Mouse (Mus musculus): ENCODE measurements around the gene Klk4. TPM values are rescaled to one million over a fixed set of nuclear protein-coding genes. Genes with fewer than 3 reads are reported as not detected.
A peak's percentile ranks its signal among the peaks of the same experiment; 100 is the strongest.

Gene Klk4
- polyA plus RNA-seq (2015; fragmentation: Nextera tagmentation; extraction: Ambion mirVana) = 0.18 TPM in 1 of 2 replicates, not detected in the other

- ATAC-seq (ENCODE audit: insufficient read depth, low FRiP score) = no peak
- no peak within 1 kb of the TSS for H3K9ac ChIP-seq (ENCODE audit: low read length)
- WGBS = 6% methylated on average over 3 of the region's 3 CpGs
Observed at GRCm38 (mm10) chr7:43880912-43881311, at the start of gene Klk4. Gene Klk4 (plus strand): TSS chr7:43881160.

GRCm38 (mm10) chr7:43841701-43842100, 39.3 kb upstream of the Klk4 start, which contains the start of gene Klk5:
Gene Klk5 (plus strand): TSS chr7:43841971.
- no peaks in the 10 kb centered on the region for H3K36me3 ChIP-seq (ENCODE audit: control insufficient read depth, insufficient read depth, low read length)
- no peak within 1 kb of the TSS for H3K27ac ChIP-seq (ENCODE audit: low read length)
- WGBS = 45% methylated on average over 3 of the region's 3 CpGs
- no peaks in the 10 kb centered on the region for H3K4me1 ChIP-seq (ENCODE audit: control insufficient read depth, insufficient read depth, low read length)
- ATAC-seq (ENCODE audit: insufficient read depth, low FRiP score) = no peak
- no peaks in the 10 kb centered on the region for H3K9me3 ChIP-seq (replicated peaks; ENCODE audit: control insufficient read depth, low read length)
- no peak within 1 kb of the TSS for H3K4me2 ChIP-seq (ENCODE audit: low read depth, low read length)
- H3K27me3 ChIP-seq (ENCODE audit: control insufficient read depth, insufficient read depth, low read length) = no peaks in the 10 kb centered on the region
- no peak within 1 kb of the TSS for H3K9ac ChIP-seq (ENCODE audit: low read length)
- no peak within 1 kb of the TSS for H3K4me3 ChIP-seq (replicated peaks; ENCODE audit: low read length)

More at GRCm38 (mm10) chr7:43880912-43881311, at the start of gene Klk4:
- no peaks in the 10 kb centered on the region for H3K36me3 ChIP-seq (ENCODE audit: control insufficient read depth, insufficient read depth, low read length)
- peaks cover 4% of the 10 kb centered on the region; the same call in 1 of the 2 replicates for H3K4me1 ChIP-seq (ENCODE audit: control insufficient read depth, insufficient read depth, low read length)
- no peak within 1 kb of the TSS for H3K27ac ChIP-seq (ENCODE audit: low read length)
- no peak within 1 kb of the TSS for H3K4me3 ChIP-seq (replicated peaks; ENCODE audit: low read length)
- H3K4me2 ChIP-seq (ENCODE audit: low read depth, low read length) = no peak within 1 kb of the TSS
- H3K9me3 ChIP-seq (replicated peaks; ENCODE audit: control insufficient read depth, low read length) = no peaks in the 10 kb centered on the region
- H3K27me3 ChIP-seq (ENCODE audit: control insufficient read depth, insufficient read depth, low read length) = peaks cover 4% of the 10 kb centered on the region; the same call in 1 of the 2 replicates

- ATAC-seq (ENCODE audit: insufficient read depth, low FRiP score) = 0 out of 2 replicates have a peak, but pooled peaks have one; percentile 25
- 84% methylated on average over 4 of the region's 4 CpGs for WGBS
Observed at GRCm38 (mm10) chr7:43843801-43844200, 37.2 kb upstream of the Klk4 start.

GRCm38 (mm10) chr7:43851616-43852015, 29.3 kb upstream of the Klk4 start:
- H3K9me3 ChIP-seq (replicated peaks; ENCODE audit: control insufficient read depth, low read length) = no peaks in the 10 kb centered on the region
- H3K27me3 ChIP-seq (ENCODE audit: control insufficient read depth, insufficient read depth, low read length) = no peaks in the 10 kb centered on the region
- no peak overlapping the region for H3K4me2 ChIP-seq (ENCODE audit: low read depth, low read length)
- no peak for ATAC-seq (ENCODE audit: insufficient read depth, low FRiP score)
- no peak overlapping the region for H3K27ac ChIP-seq (ENCODE audit: low read length)
- no peak overlapping the region for H3K4me3 ChIP-seq (replicated peaks; ENCODE audit: low read length)
- H3K4me1 ChIP-seq (ENCODE audit: control insufficient read depth, insufficient read depth, low read length) = peaks cover 3% of the 10 kb centered on the region; the same call in 1 of the 2 replicates
- 89% methylated on average over 6 of the region's 6 CpGs for WGBS
- H3K9ac ChIP-seq (ENCODE audit: low read length) = no peak overlapping the region
- H3K36me3 ChIP-seq (ENCODE audit: control insufficient read depth, insufficient read depth, low read length) = no peaks in the 10 kb centered on the region

More at GRCm38 (mm10) chr7:43843801-43844200, 37.2 kb upstream of the Klk4 start:
- no peak overlapping the region for H3K4me2 ChIP-seq (ENCODE audit: low read depth, low read length)
- H3K9ac ChIP-seq (ENCODE audit: low read length) = no peak overlapping the region
- H3K27ac ChIP-seq (ENCODE audit: low read length) = no peak overlapping the region
- no peaks in the 10 kb centered on the region for H3K4me1 ChIP-seq (ENCODE audit: control insufficient read depth, insufficient read depth, low read length)
- H3K4me3 ChIP-seq (replicated peaks; ENCODE audit: low read length) = no peak overlapping the region
- no peaks in the 10 kb centered on the region for H3K9me3 ChIP-seq (replicated peaks; ENCODE audit: control insufficient read depth, low read length)
- no peaks in the 10 kb centered on the region for H3K36me3 ChIP-seq (ENCODE audit: control insufficient read depth, insufficient read depth, low read length)
- H3K27me3 ChIP-seq (ENCODE audit: control insufficient read depth, insufficient read depth, low read length) = no peaks in the 10 kb centered on the region

GRCm38 (mm10) chr7:43854642-43855380, 26.1 kb upstream of the Klk4 start:
- Histone ChIP-seq H3K9me3 (replicated peaks; ENCODE audit: control insufficient read depth, low read length) (no peaks in the 10 kb centered on the region), H3K4me2 (ENCODE audit: low read depth, low read length) (no peak overlapping the region), H3K4me3 (replicated peaks; ENCODE audit: low read length) (no peak overlapping the region), H3K4me1 (ENCODE audit: control insufficient read depth, insufficient read depth, low read length) (peaks cover 3% of the 10 kb centered on the region; the same call in 1 of the 2 replicates), H3K27ac (ENCODE audit: low read length) (no peak overlapping the region), H3K9ac (ENCODE audit: low read length) (no peak overlapping the region), H3K27me3 (ENCODE audit: control insufficient read depth, insufficient read depth, low read length) (no peaks in the 10 kb centered on the region), H3K36me3 (ENCODE audit: control insufficient read depth, insufficient read depth, low read length) (no peaks in the 10 kb centered on the region)
- ATAC-seq (ENCODE audit: insufficient read depth, low FRiP score) = no peak
- 62% methylated on average over 9 of the region's 9 CpGs for WGBS

GRCm38 (mm10) chr7:43855709-43856108, 25.3 kb upstream of the Klk4 start:
- H3K27ac ChIP-seq (ENCODE audit: low read length) = peak overlapping the region; percentile 38; the same call in 1 of the 2 replicates
- ATAC-seq (ENCODE audit: insufficient read depth, low FRiP score) = peak; percentile 75; the same call in 1 of the 2 replicates
- H3K4me2 ChIP-seq (ENCODE audit: low read depth, low read length) = no peak overlapping the region
- H3K9me3 ChIP-seq (replicated peaks; ENCODE audit: control insufficient read depth, low read length) = no peaks in the 10 kb centered on the region
- H3K27me3 ChIP-seq (ENCODE audit: control insufficient read depth, insufficient read depth, low read length) = no peaks in the 10 kb centered on the region
- H3K36me3 ChIP-seq (ENCODE audit: control insufficient read depth, insufficient read depth, low read length) = no peaks in the 10 kb centered on the region
- WGBS = 48% methylated on average over 3 of the region's 3 CpGs
- H3K4me1 ChIP-seq (ENCODE audit: control insufficient read depth, insufficient read depth, low read length) = peaks cover 3% of the 10 kb centered on the region; the same call in 1 of the 2 replicates
- H3K4me3 ChIP-seq (replicated peaks; ENCODE audit: low read length) = no peak overlapping the region
- no peak overlapping the region for H3K9ac ChIP-seq (ENCODE audit: low read length)

GRCm38 (mm10) chr7:43856307-43856706, 24.7 kb upstream of the Klk4 start:
- WGBS = 71% methylated on average over 7 of the region's 7 CpGs
- H3K27ac ChIP-seq (ENCODE audit: low read length) = peak overlapping the region; percentile 38; the same call in 1 of the 2 replicates
- no peaks in the 10 kb centered on the region for H3K27me3 ChIP-seq (ENCODE audit: control insufficient read depth, insufficient read depth, low read length)
- H3K36me3 ChIP-seq (ENCODE audit: control insufficient read depth, insufficient read depth, low read length) = no peaks in the 10 kb centered on the region
- H3K4me1 ChIP-seq (ENCODE audit: control insufficient read depth, insufficient read depth, low read length) = peaks cover 3% of the 10 kb centered on the region; the same call in 1 of the 2 replicates
- H3K4me3 ChIP-seq (replicated peaks; ENCODE audit: low read length) = no peak overlapping the region
- no peak overlapping the region for H3K4me2 ChIP-seq (ENCODE audit: low read depth, low read length)
- ATAC-seq (ENCODE audit: insufficient read depth, low FRiP score) = no peak
- H3K9me3 ChIP-seq (replicated peaks; ENCODE audit: control insufficient read depth, low read length) = no peaks in the 10 kb centered on the region
- no peak overlapping the region for H3K9ac ChIP-seq (ENCODE audit: low read length)

- WGBS = 86% methylated on average over 12 of the region's 12 CpGs
- H3K4me3 ChIP-seq (replicated peaks; ENCODE audit: low read length) = no peak overlapping the region
- H3K9ac ChIP-seq (ENCODE audit: low read length) = no peak overlapping the region
- no peaks in the 10 kb centered on the region for H3K36me3 ChIP-seq (ENCODE audit: control insufficient read depth, insufficient read depth, low read length)
- ATAC-seq (ENCODE audit: insufficient read depth, low FRiP score) = no peak
- no peaks in the 10 kb centered on the region for H3K9me3 ChIP-seq (replicated peaks; ENCODE audit: control insufficient read depth, low read length)
- no peak overlapping the region for H3K4me2 ChIP-seq (ENCODE audit: low read depth, low read length)
- no peaks in the 10 kb centered on the region for H3K27me3 ChIP-seq (ENCODE audit: control insufficient read depth, insufficient read depth, low read length)
- no peak overlapping the region for H3K27ac ChIP-seq (ENCODE audit: low read length)
- peaks cover 3% of the 10 kb centered on the region; the same call in 1 of the 2 replicates for H3K4me1 ChIP-seq (ENCODE audit: control insufficient read depth, insufficient read depth, low read length)
Observed at GRCm38 (mm10) chr7:43857501-43857900, 23.5 kb upstream of the Klk4 start.

- Histone ChIP-seq H3K27ac (ENCODE audit: low read length) (no peak overlapping the region), H3K4me3 (replicated peaks; ENCODE audit: low read length) (no peak overlapping the region), H3K36me3 (ENCODE audit: control insufficient read depth, insufficient read depth, low read length) (no peaks in the 10 kb centered on the region), H3K9me3 (replicated peaks; ENCODE audit: control insufficient read depth, low read length) (no peaks in the 10 kb centered on the region), H3K9ac (ENCODE audit: low read length) (no peak overlapping the region), H3K4me1 (ENCODE audit: control insufficient read depth, insufficient read depth, low read length) (no peaks in the 10 kb centered on the region), H3K4me2 (ENCODE audit: low read depth, low read length) (no peak overlapping the region), H3K27me3 (ENCODE audit: control insufficient read depth, insufficient read depth, low read length) (no peaks in the 10 kb centered on the region)
- 79% methylated on average over 8 of the region's 8 CpGs for WGBS
- no peak for ATAC-seq (ENCODE audit: insufficient read depth, low FRiP score)
Observed at GRCm38 (mm10) chr7:43860411-43860810, 20.5 kb upstream of the Klk4 start.

Data from stomach, embryonic 16.5 days (tissue).